Mouse (Mus musculus) WW6 (cell line): ENCODE data around the gene Ccdc77.
"Not testable (repeated sequence)": the region's sequence is repeated elsewhere in the genome, so short reads cannot be mapped to it uniquely, and the experiment has no call there.

Source experiments
- DNase-seq: peaks from one replicate; pipeline ENCODE4 v3.0.0-alpha.2; 2013; ENCODE audit warnings: low read depth, low spot score

Ccdc77 gene

GRCm38 (mm10) chr6:120312443-120312842 lies 51.7 kb downstream of the Ccdc77 start:
- DNase-seq = no peak

GRCm38 (mm10) chr6:120309787-120310186 lies 54.4 kb downstream of the Ccdc77 start:
- DNase-seq = no peak

GRCm38 (mm10) chr6:120309338-120309737 lies 54.8 kb downstream of the Ccdc77 start:
- no peak for DNase-seq

- DNase-seq = no peak
These were observed 57.1 kb downstream of the Ccdc77 start for GRCm38 (mm10) chr6:120306859-120307594.

GRCm38 (mm10) chr6:120302755-120303316 lies 61.3 kb downstream of the Ccdc77 start:
- DNase-seq = no peak

GRCm38 (mm10) chr6:120301137-120301536 lies 63.0 kb downstream of the Ccdc77 start:
- peak; percentile 68 for DNase-seq

GRCm38 (mm10) chr6:120296589-120296988 lies 67.6 kb downstream of the Ccdc77 start:
- DNase-seq = not testable (repeated sequence)

GRCm38 (mm10) chr6:120294785-120295133 lies 69.4 kb downstream of the Ccdc77 start:
- DNase-seq = peak; percentile 91

- no peak for DNase-seq
These were observed 70.0 kb downstream of the Ccdc77 start, which contains the start of the genes D330020A13Rik and B4galnt3 for GRCm38 (mm10) chr6:120294056-120294784. D330020A13Rik (plus strand) TSS chr6:120294364. B4galnt3 (minus strand) TSS chr6:120294559.

- DNase-seq = no peak
These were observed 72.7 kb downstream of the Ccdc77 start for GRCm38 (mm10) chr6:120291396-120292009.

- no peak for DNase-seq
These were observed 74.7 kb downstream of the Ccdc77 start for GRCm38 (mm10) chr6:120289430-120289829.

- no peak for DNase-seq
These were observed 75.6 kb downstream of the Ccdc77 start for GRCm38 (mm10) chr6:120288541-120288940.

- DNase-seq = no peak
These were observed 76.9 kb downstream of the Ccdc77 start for GRCm38 (mm10) chr6:120287279-120287678.

GRCm38 (mm10) chr6:120276874-120277449 lies 87.2 kb downstream of the Ccdc77 start:
- DNase-seq = no peak

- no peak for DNase-seq
These were observed 88.9 kb downstream of the Ccdc77 start for GRCm38 (mm10) chr6:120275301-120275700.

- DNase-seq = no peak
These were observed 89.3 kb downstream of the Ccdc77 start for GRCm38 (mm10) chr6:120274887-120275286.
